Mouse (Mus musculus) heart, adult 8-10 months (tissue): Measurements from ENCODE around the gene 2010111I01Rik. TPM values are rescaled to one million over a fixed set of nuclear protein-coding genes. Genes with fewer than 3 reads are reported as not detected.
"Not testable (repeated sequence)": the region's sequence is repeated elsewhere in the genome, so short reads cannot be mapped to it uniquely, and the experiment has no call there.

Experiments
- DNase-seq: peaks from one replicate; pipeline ENCODE4 v3.0.0; 2022; ENCODE audit warnings: low spot score
- total RNA-seq, 4 experiments: library from RNA; stranded (reverse); gene quantifications; 2 replicates each; pipeline ENCODE4 v1.2.4; 2022

The 2010111I01Rik gene
- total RNA-seq, 4 experiments from 2014 or later = 91.5 to 112 (median 98.3) TPM

GRCm38 (mm10) chr13:63074676-63074991 is 109.9 kb downstream of the 2010111I01Rik start:
- DNase-seq = no peak

GRCm38 (mm10) chr13:63075331-63075855 is 110.7 kb downstream of the 2010111I01Rik start:
- no peak for DNase-seq

GRCm38 (mm10) chr13:63080191-63080590 is 115.5 kb downstream of the 2010111I01Rik start:
- DNase-seq = no peak

DNA sequence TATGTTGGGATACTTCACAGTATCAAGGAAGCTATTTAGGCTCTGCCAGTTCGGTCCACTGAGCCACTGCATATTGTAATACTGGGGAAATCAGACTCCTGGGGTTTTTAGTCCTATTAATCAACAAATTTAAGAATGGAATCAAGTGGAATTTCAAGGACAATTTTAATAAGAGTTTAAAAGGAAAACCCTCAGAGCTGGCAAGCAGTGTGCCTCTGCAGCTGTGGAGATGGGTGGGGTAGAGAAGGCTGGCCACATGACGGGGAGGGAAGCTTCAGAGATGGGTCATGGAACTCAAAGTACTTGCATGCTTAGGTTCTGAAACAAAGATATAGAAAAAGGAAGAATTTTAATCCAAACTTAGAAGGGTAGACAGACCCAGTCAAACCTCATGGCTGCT is 116.1 kb downstream of the 2010111I01Rik start:
- DNase-seq = peak; percentile 28

- no peak for DNase-seq
Measured at GRCm38 (mm10) chr13:63082555-63083136, 118.0 kb downstream of the 2010111I01Rik start.

DNA sequence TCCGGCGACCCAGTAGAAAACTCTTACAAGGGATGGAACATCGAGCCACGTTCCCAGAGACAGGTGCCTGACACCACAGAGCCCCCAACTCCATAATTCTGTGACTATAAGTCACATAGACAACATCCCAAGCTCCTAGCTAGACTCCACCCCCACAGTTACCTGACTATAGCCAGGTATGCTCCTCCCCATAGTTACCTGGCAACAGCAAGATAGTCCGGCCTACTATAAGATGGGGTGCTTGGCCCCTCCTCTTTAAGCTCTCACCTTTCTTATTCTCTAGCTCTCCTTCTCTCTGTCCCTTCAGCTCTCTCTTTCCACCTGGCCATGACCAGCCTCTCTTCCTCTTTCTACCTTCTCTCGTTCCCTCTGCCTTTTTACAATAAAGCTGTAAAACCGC is 118.4 kb downstream of the 2010111I01Rik start:
- not testable (repeated sequence) for DNase-seq

DNA sequence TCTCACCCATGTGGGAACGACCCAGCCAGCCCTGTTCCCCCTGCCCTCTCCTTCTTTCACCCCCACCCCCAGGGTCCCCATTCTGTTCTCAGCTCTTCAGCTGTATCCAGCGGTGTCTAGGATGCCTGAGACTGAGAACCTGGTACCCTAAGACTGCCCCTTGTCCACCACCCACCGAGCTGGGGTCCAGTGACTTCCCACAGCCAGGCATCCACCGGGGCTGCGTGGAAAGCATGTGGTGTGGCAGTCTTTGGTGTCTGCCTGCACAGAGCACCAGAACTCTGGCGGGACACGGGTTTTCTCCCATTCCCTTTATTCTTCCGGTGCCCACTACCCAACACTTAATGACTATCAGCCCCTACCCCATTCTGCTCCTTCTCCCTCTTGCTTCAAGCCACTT is 119.0 kb downstream of the 2010111I01Rik start:
- no peak for DNase-seq

DNA sequence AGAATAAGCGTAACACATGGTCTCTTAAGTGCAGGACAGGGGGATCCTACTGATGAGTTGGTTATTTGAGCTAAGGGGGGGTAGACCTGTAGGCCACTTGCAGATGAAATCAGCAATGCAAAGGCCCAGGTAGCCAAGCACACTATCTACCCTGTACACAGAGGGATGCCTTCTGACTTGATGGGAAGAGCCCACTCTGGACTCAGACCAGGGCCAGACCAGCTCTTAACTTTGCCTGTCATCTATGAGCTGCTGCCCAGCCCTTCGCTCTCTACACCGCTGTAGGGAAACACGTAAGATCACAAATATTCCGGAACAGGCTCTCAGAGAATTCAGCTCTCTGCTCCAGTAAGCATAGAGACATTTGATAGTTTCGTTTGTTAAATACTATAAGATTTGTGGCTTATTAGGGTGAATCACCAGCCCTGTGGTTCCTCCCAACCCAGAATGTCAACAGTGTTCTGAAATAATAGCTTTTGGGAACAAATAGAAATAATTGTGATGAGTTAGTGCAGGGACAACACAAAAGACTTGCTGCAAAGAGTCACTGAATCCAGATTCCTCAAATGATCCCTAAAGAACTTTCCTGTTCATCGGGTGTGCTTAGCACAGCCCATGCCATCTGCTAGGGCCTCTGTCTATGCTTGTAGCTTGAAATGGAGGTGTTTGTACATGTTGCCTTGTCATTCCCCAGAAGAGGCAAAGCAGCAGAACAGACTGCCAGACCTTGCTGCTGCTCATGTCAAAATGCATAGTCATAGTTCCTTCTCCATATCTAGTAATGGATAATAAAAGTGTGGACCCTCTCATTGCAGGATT is 123.4 kb downstream of the 2010111I01Rik start:
- no peak for DNase-seq

- DNase-seq = no peak
Measured at GRCm38 (mm10) chr13:63089513-63089912, 124.8 kb downstream of the 2010111I01Rik start.

DNA sequence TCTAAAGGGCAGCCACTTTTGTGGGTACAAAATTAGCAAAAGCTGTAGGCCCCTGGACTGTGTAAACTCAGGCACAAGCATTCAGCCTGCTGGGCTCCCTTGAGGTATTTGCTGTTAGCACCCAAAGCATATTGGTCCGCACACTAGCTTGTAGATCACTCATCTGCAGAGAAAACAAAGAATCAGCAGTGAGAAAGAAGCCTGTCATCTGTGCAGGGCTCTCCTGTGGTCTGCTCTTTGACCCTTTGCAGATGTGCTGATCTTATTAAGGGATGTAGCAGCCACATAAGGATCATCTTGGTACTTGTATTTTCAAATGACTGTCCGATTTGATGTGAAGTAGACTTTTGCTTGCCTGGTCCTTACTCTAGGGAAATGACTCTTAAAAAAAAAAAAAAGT is 126.6 kb downstream of the 2010111I01Rik start:
- no peak for DNase-seq

DNA sequence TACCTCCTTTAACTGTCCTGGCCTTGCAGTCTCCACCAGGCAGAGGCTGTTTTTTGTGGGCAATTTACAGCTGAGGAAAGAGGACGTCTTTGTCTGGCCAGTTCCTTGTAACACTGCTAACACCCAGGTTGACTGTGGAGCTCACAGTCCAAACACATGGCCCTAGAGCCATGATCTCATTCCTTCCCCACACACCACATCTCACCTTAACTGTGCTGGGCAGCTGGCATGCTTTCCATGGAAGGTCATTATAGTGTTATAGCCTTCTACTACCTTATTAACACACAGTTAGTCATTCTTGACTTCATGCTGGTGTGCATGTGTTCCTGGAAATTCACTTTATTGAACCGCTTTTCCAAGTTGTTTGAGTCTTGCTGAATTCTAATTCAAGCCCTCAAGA is 127.6 kb downstream of the 2010111I01Rik start:
- DNase-seq = no peak

- DNase-seq = no peak
Measured at GRCm38 (mm10) chr13:63092874-63093273, 128.2 kb downstream of the 2010111I01Rik start.

DNA sequence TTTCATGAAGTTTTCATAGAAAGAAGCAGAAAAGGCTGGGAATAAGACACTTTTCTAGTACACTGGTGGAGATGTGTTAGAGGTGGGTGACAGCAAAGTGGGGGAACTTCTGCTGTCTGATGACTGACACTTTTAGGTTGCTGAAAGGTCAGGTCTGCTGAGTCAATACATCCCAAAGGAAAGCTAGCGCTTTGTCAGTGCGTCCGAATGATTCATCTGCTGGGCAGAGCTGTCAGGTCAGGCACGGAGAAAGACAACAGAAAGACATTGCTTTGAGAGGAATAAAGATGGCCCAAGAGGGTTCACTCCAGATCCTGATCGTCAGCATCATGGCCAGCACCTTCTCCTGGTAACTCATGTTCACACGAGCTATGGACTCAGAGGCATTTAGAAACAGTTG is 128.9 kb downstream of the 2010111I01Rik start:
- no peak for DNase-seq

DNA sequence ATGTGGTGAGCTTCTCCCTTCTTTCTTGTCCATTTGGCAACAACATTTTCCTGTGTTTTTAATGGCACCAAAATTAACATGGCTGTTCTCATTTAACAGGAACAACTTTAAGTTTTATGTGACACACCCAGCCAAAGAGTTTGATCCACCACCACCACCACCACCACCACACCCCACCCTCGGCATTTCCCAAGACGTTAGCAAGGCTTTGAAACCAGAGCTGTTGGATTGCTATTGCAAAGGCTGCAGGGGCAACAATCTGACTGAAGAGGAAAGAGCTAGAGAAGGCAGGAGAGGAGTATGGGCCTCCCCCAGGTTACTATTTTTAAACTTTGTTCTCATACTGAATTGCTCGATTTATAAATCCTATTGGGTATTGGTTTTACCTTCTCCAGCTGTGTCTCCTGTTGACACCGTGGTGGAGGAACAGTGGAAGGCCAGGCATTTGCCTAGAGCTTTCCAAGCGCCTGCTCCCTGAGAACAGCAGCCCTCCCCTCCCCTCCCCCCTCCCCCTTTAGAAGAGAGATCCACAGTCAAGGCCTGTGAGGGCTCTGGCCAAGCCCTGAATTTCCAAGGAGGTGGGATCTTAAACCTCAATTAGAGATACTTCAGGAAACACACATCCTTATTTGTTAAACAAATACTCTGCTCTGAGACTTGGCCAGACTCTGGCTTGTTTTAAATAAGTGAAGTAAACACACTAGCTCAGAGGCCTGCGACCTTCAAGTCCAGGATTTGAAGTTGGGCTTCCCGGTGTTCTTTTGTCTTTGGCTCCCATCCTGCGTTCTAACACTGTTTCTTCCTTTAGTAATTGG is 129.8 kb downstream of the 2010111I01Rik start:
- DNase-seq = no peak

GRCm38 (mm10) chr13:63096764-63097163 is 132.1 kb downstream of the 2010111I01Rik start:
- peak; percentile 84 for DNase-seq

DNA sequence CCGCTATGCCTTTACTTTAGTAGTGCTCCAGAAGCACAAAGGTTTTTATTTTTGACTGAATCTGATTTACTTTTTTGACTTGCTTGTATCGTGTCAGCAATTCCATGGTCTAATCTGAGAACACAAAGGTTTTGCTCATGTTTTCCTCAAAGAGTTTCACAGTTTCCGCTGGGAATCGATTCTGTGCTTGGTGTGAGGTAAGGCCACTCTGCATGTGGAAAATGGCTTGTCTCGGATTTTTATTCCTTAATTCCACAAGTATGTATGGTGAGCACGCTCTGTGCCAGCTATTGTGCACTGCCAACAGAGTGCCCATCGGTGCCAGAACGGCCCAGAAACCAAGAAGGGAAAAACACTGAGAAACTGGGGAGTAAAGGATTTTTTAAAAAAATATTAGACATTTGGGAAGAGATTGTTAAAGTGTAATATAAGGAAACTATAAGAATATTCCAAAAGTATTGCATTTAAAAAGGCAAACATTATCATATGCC is 132.8 kb downstream of the 2010111I01Rik start:
- DNase-seq = no peak

- DNase-seq = no peak
Measured at GRCm38 (mm10) chr13:63101761-63102160, 137.1 kb downstream of the 2010111I01Rik start.

DNA sequence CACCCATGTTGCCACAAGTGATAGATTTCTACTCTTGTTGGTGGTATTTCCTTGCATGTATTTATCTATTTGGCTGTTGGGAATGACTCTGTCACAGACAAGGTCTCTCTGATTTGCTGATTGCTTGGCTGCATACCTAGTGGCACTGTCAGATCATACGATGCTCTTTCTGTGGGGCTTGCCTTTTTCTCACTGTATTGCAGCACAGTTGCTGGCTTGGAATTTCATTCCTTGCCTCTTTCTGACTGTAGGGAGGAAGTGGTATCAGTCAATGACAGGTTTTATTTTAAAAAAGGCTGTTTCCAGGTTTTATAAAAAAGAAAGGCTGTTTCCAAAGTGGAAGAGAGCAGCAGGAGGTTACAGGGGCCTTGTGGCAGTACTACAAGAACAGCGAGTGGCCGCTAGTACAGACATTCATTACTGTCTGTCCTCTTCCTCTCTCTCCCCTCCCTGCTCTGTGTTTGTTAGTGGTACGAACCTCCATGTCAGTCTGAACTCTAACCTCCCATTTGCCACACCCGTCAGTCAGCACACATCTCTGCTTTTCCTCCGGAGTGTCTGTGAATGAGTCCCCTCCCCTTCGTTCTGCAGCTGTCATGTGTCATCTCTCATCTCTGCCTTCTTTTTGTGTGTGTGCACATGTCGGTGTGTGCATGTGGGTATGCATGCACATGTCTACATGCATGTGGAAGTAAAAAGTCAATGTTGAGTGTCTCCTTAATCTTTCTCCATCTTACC is 138.3 kb downstream of the 2010111I01Rik start:
- no peak for DNase-seq

GRCm38 (mm10) chr13:63106574-63106973 is 141.9 kb downstream of the 2010111I01Rik start:
- no peak for DNase-seq

GRCm38 (mm10) chr13:63108601-63109000 is 143.9 kb downstream of the 2010111I01Rik start:
- DNase-seq = peak; percentile 84

DNA sequence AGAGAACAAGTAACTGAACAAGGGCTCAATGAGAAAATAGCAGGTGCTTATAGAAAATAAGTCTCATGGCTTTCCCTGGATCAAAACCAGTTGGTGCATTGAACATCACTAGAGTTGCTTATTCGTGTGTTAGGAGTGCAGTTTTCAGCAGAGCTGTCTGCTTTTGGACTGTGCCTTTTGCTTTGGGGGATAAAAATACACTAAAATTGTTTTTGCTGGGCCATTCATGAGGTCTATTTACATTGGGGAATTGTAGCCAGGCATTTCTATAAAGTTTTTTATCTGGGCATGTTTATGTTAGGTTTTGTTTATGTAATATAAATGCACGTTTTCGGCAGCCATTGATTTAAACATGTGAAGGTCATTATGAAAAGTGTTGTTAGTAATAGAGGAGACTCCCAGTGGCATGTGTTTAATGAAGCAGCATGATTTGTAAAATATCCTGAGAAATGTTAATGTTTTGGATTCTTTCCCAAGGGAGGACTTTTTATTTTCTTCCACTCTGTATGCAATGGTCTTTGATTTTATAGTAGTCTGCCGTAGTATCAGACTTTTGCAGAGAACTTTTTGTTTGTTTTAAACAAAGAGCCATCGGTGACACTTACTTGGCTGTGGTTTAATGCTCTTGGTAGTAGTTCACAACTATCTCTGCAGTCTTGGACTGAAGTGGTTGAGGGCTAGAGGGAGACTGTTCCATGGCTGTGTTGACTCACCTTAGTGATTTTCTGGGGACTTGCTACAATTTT is 146.8 kb downstream of the 2010111I01Rik start:
- no peak for DNase-seq
